Mouse (Mus musculus): ENCODE measurements around the gene Zfp213.

DNA sequence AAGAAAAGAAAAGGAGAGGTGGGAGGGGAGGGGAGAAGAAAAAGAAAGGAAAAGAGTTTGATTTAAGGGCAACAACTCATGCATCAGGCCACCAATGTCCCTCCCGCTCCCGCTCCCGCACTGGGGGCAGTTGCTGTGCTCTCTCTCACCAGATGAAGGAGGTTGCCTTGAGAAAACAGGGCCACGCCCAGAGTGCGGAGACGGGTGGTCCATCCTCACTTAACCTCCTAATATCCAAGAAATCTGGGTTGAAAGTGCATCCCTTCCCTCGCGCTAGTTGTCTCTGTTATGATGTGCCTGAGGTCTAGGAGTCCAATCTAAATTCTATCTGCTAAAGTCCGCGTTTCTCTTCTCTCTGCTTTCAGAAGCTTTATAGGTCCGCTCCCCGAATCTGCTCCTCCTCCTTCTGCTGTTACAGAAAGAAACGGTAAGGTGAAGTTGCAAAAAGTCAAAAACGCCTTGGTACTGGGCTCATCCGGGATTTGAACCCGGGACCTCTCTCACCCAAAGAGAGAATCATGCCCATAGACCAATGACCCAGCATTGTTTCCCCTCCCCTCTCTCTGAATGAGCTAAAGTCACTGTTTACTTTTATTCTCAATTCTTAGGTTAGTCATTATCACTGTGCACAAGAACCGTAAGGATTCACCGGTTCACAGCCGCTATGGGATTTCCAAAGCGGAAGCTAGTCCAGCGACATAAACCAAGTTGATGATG is 25.6 kb downstream of the Zfp213 start:
- TF ChIP-seq TAL1 (IDR thresholded peaks at IDR 0.05; ENCODE audit: low read length) (no peak), GATA1 (IDR thresholded peaks at IDR 0.05; ENCODE audit: low read length) (no peak)

Measured in erythroblast, embryonic 14.5 days (primary cell).